Mouse (Mus musculus): ENCODE data around the gene Sh3tc1. TPM values are rescaled to one million over a fixed set of nuclear protein-coding genes. Genes with fewer than 3 reads are reported as not detected.

Gene Sh3tc1
- polyA plus RNA-seq, 1 experiment from 2014 or later: 1.5 TPM

DNA sequence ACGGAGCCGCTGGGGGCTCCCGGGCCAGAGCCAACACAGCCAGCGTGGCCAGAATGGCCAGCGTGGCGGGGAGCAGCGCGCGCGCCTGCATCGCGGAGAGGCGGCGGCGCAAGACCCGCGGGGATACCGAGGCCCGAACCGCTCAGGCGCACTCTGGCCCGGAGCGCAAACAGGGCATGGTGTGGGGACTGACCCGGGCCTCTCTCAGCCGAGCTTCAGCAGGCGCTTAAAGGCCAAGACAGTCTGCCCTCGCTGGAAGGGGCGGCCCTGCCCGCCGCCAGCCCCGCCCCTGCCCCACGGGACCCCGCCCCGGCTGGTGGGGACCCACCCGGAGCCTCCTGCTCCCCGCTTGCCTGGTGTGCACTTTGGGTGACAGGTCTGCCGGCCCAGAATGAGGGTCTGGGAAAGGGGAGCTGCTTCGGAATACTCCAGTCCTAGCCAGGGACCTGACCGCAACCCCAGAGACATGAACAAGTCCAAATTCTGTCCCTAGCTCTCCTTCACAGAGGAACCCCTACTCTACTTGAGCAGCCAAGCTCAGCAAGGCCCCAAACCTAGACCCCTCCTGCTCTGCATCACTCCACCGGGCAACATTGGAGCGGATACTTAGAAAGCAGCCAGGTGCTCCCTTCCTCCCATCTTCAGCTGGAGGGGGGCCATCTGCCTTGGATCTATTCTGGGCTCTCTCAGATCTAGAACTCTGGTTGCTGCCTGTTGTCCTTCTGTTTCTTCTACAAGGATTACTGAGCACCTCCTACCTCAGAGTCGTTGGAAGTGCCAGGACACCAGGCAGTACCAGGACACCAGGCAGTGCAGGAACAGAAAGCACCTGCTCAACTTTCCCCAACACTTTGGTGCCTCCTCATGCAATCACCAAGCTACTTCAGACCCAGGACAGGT, 60.3 kb downstream of the Sh3tc1 start, which contains the start of gene Htra3:
TSS of gene Htra3 (minus strand) at position 527 of the 900 bp plus-strand sequence.
- Histone ChIP-seq H3K9ac (ENCODE audit: low read depth, low read length) (0 out of 2 replicates have a peak within 1 kb of the TSS, but pooled peaks have one; percentile 19), H3K27me3 (ENCODE audit: control insufficient read depth, insufficient read depth, low read length) (peaks cover 24% of the 10 kb centered on the region), H3K4me3 (ENCODE audit: low read depth, low read length) (peak within 1 kb of the TSS; percentile 32), H3K4me2 (replicated peaks; ENCODE audit: low read depth, low read length) (peak within 1 kb of the TSS; percentile 63), H3K9me3 (ENCODE audit: control insufficient read depth, low read length) (no peaks in the 10 kb centered on the region), H3K27ac (ENCODE audit: low read depth, low read length) (no peak within 1 kb of the TSS), H3K4me1 (replicated peaks; ENCODE audit: control insufficient read depth, insufficient read depth, low read length) (peaks cover 3% of the 10 kb centered on the region; the same call in 1 of the 2 replicates), H3K36me3 (ENCODE audit: control insufficient read depth, insufficient read depth, low read length) (no peaks in the 10 kb centered on the region)
- DNase-seq (ENCODE audit: low spot score) (no peak), ATAC-seq (ENCODE audit: low FRiP score) (no peak)
- WGBS: 12% methylated on average over 32 of the region's 42 CpGs

DNA sequence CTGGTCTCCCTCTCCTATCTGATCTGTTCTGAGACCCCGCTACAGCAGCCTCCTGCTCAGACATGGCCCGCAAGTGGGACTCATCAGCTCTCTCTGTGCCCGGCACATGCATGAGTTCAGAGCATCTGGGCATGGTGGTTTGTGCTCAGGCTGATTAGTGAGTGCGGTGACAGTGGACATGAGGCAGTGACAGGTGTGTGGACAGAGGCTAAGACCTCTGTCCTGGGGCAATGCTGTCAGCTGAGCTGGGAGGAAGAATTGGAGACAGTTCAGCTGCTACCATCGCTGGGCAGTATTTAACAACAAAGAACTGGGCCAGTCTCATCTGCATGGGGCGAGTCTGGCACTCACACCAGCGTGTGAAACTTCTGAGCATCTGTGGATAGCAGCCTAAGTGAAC, 62.8 kb downstream of the Sh3tc1 start:
- 82% methylated on average over 7 of the region's 7 CpGs for WGBS
- Histone ChIP-seq H3K9me3 (ENCODE audit: control insufficient read depth, low read length) (no peaks in the 10 kb centered on the region), H3K9ac (ENCODE audit: low read depth, low read length) (no peak overlapping the region), H3K4me2 (replicated peaks; ENCODE audit: low read depth, low read length) (no peak overlapping the region), H3K4me1 (replicated peaks; ENCODE audit: control insufficient read depth, insufficient read depth, low read length) (peaks cover 3% of the 10 kb centered on the region; the same call in 1 of the 2 replicates), H3K27ac (ENCODE audit: low read depth, low read length) (no peak overlapping the region), H3K36me3 (ENCODE audit: control insufficient read depth, insufficient read depth, low read length) (no peaks in the 10 kb centered on the region), H3K27me3 (ENCODE audit: control insufficient read depth, insufficient read depth, low read length) (peaks cover 24% of the 10 kb centered on the region), H3K4me3 (ENCODE audit: low read depth, low read length) (no peak overlapping the region)
- ATAC-seq (ENCODE audit: low FRiP score): no peak
- DNase-seq (ENCODE audit: low spot score): no peak

DNA sequence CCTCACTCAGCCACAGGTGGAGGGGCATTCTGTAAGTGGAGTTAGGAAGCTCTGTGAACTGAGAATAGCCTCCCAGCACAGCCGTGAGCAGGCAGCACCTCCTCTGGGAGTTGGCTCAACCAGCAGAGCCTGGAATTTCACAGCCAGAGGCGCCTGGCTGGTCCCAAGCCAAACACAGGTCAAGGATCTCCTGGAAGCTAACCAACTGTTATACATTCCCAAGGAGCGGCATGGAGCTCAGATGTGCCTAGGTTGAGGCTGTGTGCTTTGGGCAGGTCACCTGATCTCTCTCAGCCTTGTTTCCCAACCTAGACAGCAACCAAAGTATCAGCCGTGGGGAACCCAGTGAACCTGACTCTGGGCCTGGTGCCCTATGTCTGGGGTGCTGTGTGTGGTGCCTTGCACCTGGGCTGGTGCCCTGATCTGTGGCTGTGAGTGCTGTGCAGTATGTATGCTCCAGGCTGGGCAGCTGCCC, 65.7 kb downstream of the Sh3tc1 start:
- DNase-seq (ENCODE audit: low spot score) (no peak), ATAC-seq (ENCODE audit: low FRiP score) (no peak)
- no peak overlapping the region for H3K27ac ChIP-seq (ENCODE audit: low read depth, low read length)
- H3K4me3 ChIP-seq (ENCODE audit: low read depth, low read length): no peak overlapping the region
- peaks cover 3% of the 10 kb centered on the region; the same call in 1 of the 2 replicates for H3K4me1 ChIP-seq (replicated peaks; ENCODE audit: control insufficient read depth, insufficient read depth, low read length)
- 62% methylated on average over 4 of the region's 4 CpGs for WGBS
- H3K9ac ChIP-seq (ENCODE audit: low read depth, low read length): no peak overlapping the region
- H3K9me3 ChIP-seq (ENCODE audit: control insufficient read depth, low read length): no peaks in the 10 kb centered on the region
- H3K36me3 ChIP-seq (ENCODE audit: control insufficient read depth, insufficient read depth, low read length): no peaks in the 10 kb centered on the region
- H3K27me3 ChIP-seq (ENCODE audit: control insufficient read depth, insufficient read depth, low read length): peaks cover 10% of the 10 kb centered on the region
- H3K4me2 ChIP-seq (replicated peaks; ENCODE audit: low read depth, low read length): no peak overlapping the region

DNA sequence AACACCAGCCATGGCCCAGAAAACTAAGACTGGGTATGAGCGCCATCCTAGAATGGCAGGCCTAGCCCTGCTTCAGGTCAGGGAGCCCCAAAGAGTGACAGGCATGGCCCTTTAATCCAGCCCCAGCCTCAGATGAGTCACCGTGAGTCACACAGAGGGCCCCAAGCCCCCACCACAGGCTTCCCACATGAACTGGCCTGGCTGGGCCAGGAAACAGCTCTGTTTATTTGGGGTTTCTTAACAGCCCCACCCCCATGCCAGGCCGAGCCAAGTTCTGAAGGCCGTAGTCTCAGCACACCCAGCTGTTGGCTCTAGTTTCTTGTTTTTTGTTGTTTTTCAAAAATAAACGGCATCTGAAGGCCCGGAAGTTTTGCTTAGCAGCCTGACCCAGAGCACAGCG, 66.7 kb downstream of the Sh3tc1 start:
- Histone ChIP-seq H3K4me1 (replicated peaks; ENCODE audit: control insufficient read depth, insufficient read depth, low read length) (no peaks in the 10 kb centered on the region), H3K9ac (ENCODE audit: low read depth, low read length) (no peak overlapping the region), H3K9me3 (ENCODE audit: control insufficient read depth, low read length) (no peaks in the 10 kb centered on the region), H3K4me2 (replicated peaks; ENCODE audit: low read depth, low read length) (no peak overlapping the region), H3K36me3 (ENCODE audit: control insufficient read depth, insufficient read depth, low read length) (no peaks in the 10 kb centered on the region), H3K27me3 (ENCODE audit: control insufficient read depth, insufficient read depth, low read length) (no peaks in the 10 kb centered on the region; the same call in 1 of the 2 replicates), H3K4me3 (ENCODE audit: low read depth, low read length) (no peak overlapping the region), H3K27ac (ENCODE audit: low read depth, low read length) (no peak overlapping the region)
- no peak for DNase-seq (ENCODE audit: low spot score)
- no peak for ATAC-seq (ENCODE audit: low FRiP score)
- 71% methylated on average over 7 of the region's 7 CpGs for WGBS

DNA sequence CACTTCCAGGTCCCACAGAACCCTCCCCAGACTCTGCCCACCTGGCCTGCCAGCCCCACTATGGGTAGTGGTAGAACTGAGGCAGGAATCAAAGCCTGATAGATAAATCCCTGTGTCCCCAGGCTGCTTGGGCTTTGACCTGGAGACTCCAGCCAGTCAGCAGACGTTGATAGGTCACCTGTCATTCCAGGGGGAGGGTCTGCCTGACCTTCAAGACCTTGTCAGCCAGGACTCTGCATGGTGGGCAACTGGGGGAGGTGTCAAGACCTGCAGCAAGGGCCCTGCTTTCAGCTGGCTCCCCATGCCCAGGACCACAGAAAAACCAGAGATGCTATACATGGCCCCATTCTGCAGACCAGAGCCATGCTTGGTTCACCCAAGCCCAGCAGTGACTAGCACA, 67.2 kb downstream of the Sh3tc1 start:
- Histone ChIP-seq H3K9me3 (ENCODE audit: control insufficient read depth, low read length) (no peaks in the 10 kb centered on the region), H3K9ac (ENCODE audit: low read depth, low read length) (no peak overlapping the region), H3K27me3 (ENCODE audit: control insufficient read depth, insufficient read depth, low read length) (no peaks in the 10 kb centered on the region), H3K27ac (ENCODE audit: low read depth, low read length) (no peak overlapping the region), H3K36me3 (ENCODE audit: control insufficient read depth, insufficient read depth, low read length) (no peaks in the 10 kb centered on the region), H3K4me1 (replicated peaks; ENCODE audit: control insufficient read depth, insufficient read depth, low read length) (no peaks in the 10 kb centered on the region), H3K4me3 (ENCODE audit: low read depth, low read length) (no peak overlapping the region), H3K4me2 (replicated peaks; ENCODE audit: low read depth, low read length) (no peak overlapping the region)
- DNase-seq (ENCODE audit: low spot score): no peak
- 60% methylated on average over 1 of the region's 1 CpGs for WGBS
- ATAC-seq (ENCODE audit: low FRiP score): no peak

DNA sequence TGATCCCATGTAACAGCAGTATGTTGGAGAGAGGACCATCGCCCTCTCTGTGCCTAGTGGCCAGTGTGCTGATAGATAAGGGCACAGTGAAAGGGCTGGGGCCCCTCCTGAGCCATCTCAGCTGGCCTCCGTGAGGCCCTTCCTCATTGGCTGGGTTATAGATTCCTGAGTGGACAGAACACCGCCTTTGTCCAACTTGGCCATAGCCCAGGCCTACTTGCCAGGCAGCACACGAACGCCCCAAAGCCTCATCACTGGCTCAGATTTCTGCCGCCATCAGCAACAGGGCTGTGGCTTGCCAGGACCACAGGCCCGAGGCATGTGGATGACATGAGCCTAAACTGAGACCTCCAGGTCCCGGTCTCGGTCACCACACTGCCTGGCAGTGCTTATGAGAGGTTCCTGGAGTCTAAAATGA, 68.3 kb downstream of the Sh3tc1 start:
- Histone ChIP-seq H3K36me3 (ENCODE audit: control insufficient read depth, insufficient read depth, low read length) (no peaks in the 10 kb centered on the region), H3K9ac (ENCODE audit: low read depth, low read length) (no peak overlapping the region), H3K27ac (ENCODE audit: low read depth, low read length) (no peak overlapping the region), H3K4me3 (ENCODE audit: low read depth, low read length) (no peak overlapping the region), H3K9me3 (ENCODE audit: control insufficient read depth, low read length) (no peaks in the 10 kb centered on the region), H3K4me2 (replicated peaks; ENCODE audit: low read depth, low read length) (no peak overlapping the region), H3K27me3 (ENCODE audit: control insufficient read depth, insufficient read depth, low read length) (no peaks in the 10 kb centered on the region), H3K4me1 (replicated peaks; ENCODE audit: control insufficient read depth, insufficient read depth, low read length) (no peaks in the 10 kb centered on the region)
- ATAC-seq (ENCODE audit: low FRiP score) (no peak), DNase-seq (ENCODE audit: low spot score) (no peak)
- WGBS: 74% methylated on average over 9 of the region's 9 CpGs

DNA sequence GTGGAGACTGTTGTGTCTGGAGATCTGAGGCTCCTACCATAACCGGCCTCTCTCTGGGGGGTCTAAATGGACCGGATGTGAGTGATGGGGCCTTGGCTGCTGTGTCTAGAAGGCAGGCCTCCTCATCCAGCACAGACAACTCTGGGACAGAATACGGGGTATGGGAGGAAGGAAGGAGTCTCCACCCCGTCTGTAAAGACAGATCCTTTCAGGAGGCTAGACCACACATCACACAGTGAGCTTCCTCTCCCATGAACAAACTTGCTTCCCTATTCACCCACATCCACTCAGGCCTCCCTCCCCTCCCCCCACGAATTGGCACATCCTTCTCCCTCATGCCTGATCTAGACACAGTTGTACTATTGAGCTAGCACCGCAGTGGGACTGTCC, 69.4 kb downstream of the Sh3tc1 start:
- Histone ChIP-seq H3K9me3 (ENCODE audit: control insufficient read depth, low read length) (no peaks in the 10 kb centered on the region), H3K27ac (ENCODE audit: low read depth, low read length) (no peak overlapping the region), H3K36me3 (ENCODE audit: control insufficient read depth, insufficient read depth, low read length) (no peaks in the 10 kb centered on the region), H3K4me3 (ENCODE audit: low read depth, low read length) (no peak overlapping the region), H3K27me3 (ENCODE audit: control insufficient read depth, insufficient read depth, low read length) (no peaks in the 10 kb centered on the region), H3K4me1 (replicated peaks; ENCODE audit: control insufficient read depth, insufficient read depth, low read length) (no peaks in the 10 kb centered on the region), H3K4me2 (replicated peaks; ENCODE audit: low read depth, low read length) (no peak overlapping the region), H3K9ac (ENCODE audit: low read depth, low read length) (no peak overlapping the region)
- no peak for DNase-seq (ENCODE audit: low spot score)
- 0 out of 2 replicates have a peak, but pooled peaks have one; percentile 17 for ATAC-seq (ENCODE audit: low FRiP score)
- WGBS: 54% methylated on average over 6 of the region's 6 CpGs

DNA sequence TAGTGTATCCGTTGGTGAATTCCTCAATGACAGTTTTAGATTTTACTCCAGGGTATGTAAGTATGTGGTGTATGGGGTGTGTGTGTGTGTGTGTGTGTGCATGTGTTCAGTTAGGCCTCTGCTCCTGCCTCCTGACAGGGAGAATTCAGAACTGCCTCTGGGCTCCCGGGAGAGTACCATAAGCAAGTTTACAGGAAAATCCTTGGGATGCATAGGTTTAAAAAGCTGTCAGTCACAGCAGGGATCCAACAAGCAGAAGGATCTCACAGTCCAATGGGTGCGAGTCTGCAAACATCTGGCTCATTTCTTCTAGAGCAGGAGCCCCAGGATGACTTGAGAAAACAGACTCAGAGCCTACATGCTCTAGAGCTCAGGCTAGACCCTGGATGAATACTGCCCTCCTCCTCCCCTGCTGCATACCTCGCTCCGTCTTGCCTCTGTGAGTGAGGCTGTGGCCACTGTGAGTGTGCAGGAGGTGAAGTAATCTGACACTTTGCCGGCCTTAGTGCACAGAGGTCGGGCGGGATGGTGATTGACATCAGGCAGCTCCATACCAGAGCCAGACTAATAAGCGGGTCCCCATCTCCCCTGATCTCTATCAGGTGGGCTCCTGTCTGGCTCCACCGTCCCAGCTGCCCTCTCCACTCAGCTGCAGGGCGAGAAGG, 69.9 kb downstream of the Sh3tc1 start:
- no peaks in the 10 kb centered on the region for H3K36me3 ChIP-seq (ENCODE audit: control insufficient read depth, insufficient read depth, low read length)
- H3K27ac ChIP-seq (ENCODE audit: low read depth, low read length): no peak overlapping the region
- DNase-seq (ENCODE audit: low spot score) (peak; percentile 37), ATAC-seq (ENCODE audit: low FRiP score) (0 out of 2 replicates have a peak, but pooled peaks have one; percentile 25)
- no peak overlapping the region for H3K4me3 ChIP-seq (ENCODE audit: low read depth, low read length)
- no peaks in the 10 kb centered on the region for H3K4me1 ChIP-seq (replicated peaks; ENCODE audit: control insufficient read depth, insufficient read depth, low read length)
- no peak overlapping the region for H3K9ac ChIP-seq (ENCODE audit: low read depth, low read length)
- 39% methylated on average over 11 of the region's 11 CpGs for WGBS
- no peaks in the 10 kb centered on the region for H3K9me3 ChIP-seq (ENCODE audit: control insufficient read depth, low read length)
- no peaks in the 10 kb centered on the region for H3K27me3 ChIP-seq (ENCODE audit: control insufficient read depth, insufficient read depth, low read length)
- no peak overlapping the region for H3K4me2 ChIP-seq (replicated peaks; ENCODE audit: low read depth, low read length)

Measured in hindbrain, embryonic 11.5 days (tissue).